ENCODE assay signal across 11 mouse cellular contexts in genomic region chr3:136802595-136802994, GRCm38 (mm10).
DNase-seq lines count a peak whose midpoint lies in the region; ATAC-seq lines count a peak whose summit lies in the region.
"Had no signal": no experiment of that assay in that cellular context is flagged by ENCODE, and none has a peak within 500 bp of the region (broad histone marks: within the 10 kb centered on the region; RNA-seq: fewer than 3 reads in every experiment).

No protein-coding gene starts in this region.

- peak; percentile 17; the same call in 1 of the 2 replicates for ATAC-seq in midbrain, embryonic 16.5 days
- ATAC-seq: Patski had no signal

- no peak overlapping the region for H3K4me2 ChIP-seq in midbrain, embryonic 16.5 days (ENCODE audit: low read length)
- H3K4me2 ChIP-seq: limb, embryonic 13.5 days had no signal

- H3K36me3 ChIP-seq in midbrain, embryonic 16.5 days (ENCODE audit: control insufficient read depth, insufficient read depth, low read length) = no peaks in the 10 kb centered on the region
- peaks cover 5% of the 10 kb centered on the region; the same call in 1 of the 2 replicates for H3K36me3 ChIP-seq in midbrain, embryonic 10.5 days

- 83% methylated on average over 4 of the region's 4 CpGs for WGBS in midbrain, embryonic 16.5 days
- 90% methylated on average over 4 of the region's 4 CpGs for WGBS in midbrain, embryonic 10.5 days

- no peak overlapping the region for H3K9ac ChIP-seq in midbrain, embryonic 16.5 days (ENCODE audit: low read depth, low read length)
- H3K9ac ChIP-seq: limb, embryonic 13.5 days had no signal

- intact Hi-C loops in gastrocnemius, postnatal 14 days (cut with DNase I; ENCODE audit: low total_unique reads) = no loop called here
- intact Hi-C loops in left cerebral cortex, postnatal 10 days (cut with DNase I) = no loop called here

- H3K27me3 ChIP-seq in midbrain, embryonic 16.5 days (ENCODE audit: control insufficient read depth, insufficient read depth, low read depth, low read length) = no peaks in the 10 kb centered on the region
- no peaks in the 10 kb centered on the region for H3K27me3 ChIP-seq in midbrain, embryonic 10.5 days (ENCODE audit: low read depth, poor library complexity, severe bottlenecking)
- H3K27me3 ChIP-seq: limb, embryonic 13.5 days; Patski had no signal

- no peak overlapping the region for H3K4me3 ChIP-seq in midbrain, embryonic 16.5 days (ENCODE audit: low read depth, low read length)
- no peak overlapping the region for H3K4me3 ChIP-seq in midbrain, embryonic 10.5 days
- H3K4me3 ChIP-seq: limb, embryonic 13.5 days had no signal

- no peaks in the 10 kb centered on the region; the same call in 1 of the 2 replicates for H3K9me3 ChIP-seq in midbrain, embryonic 16.5 days (replicated peaks; ENCODE audit: control insufficient read depth, low read length, poor library complexity, severe bottlenecking)
- no peaks in the 10 kb centered on the region for H3K9me3 ChIP-seq in midbrain, embryonic 10.5 days (replicated peaks)
- H3K9me3 ChIP-seq: limb, embryonic 13.5 days had no signal

- peak; percentile 16 for DNase-seq in embryo, embryonic 10.5 days (ENCODE audit: low spot score)
- DNase-seq in embryo, embryonic 10 days (ENCODE audit: low spot score) = no peak
- no peak for DNase-seq in midbrain, embryonic 10.5 days (ENCODE audit: low spot score)
- DNase-seq in gastrocnemius, postnatal 14 days = peak; percentile 73
- no peak for DNase-seq in thymus, postnatal 25 days
- no peak for DNase-seq in thymus, postnatal 0 days (ENCODE audit: low spot score)
- DNase-seq in left cerebral cortex, postnatal 10 days (ENCODE audit: extremely low spot score in 1 of 2, low spot score in 2 of 2) = no peak
- DNase-seq: lung, postnatal 14 days had no signal

- H3K27ac ChIP-seq in midbrain, embryonic 16.5 days (ENCODE audit: low read length) = no peak overlapping the region
- no peak overlapping the region for H3K27ac ChIP-seq in midbrain, embryonic 10.5 days (replicated peaks)
- H3K27ac ChIP-seq: limb, embryonic 13.5 days had no signal

- H3K4me1 ChIP-seq in midbrain, embryonic 16.5 days (ENCODE audit: control insufficient read depth, insufficient read depth, low read length) = no peaks in the 10 kb centered on the region
- no peaks in the 10 kb centered on the region for H3K4me1 ChIP-seq in midbrain, embryonic 10.5 days
- H3K4me1 ChIP-seq: limb, embryonic 13.5 days had no signal

Comparison
In these comparisons a context has a peak if more than half of its experiments do, and no peak if none do; other contexts are left out.
1. DNase-seq: peak in embryo, embryonic 10.5 days (single experiment) and gastrocnemius, postnatal 14 days (single experiment); none in embryo, embryonic 10 days (single experiment), midbrain, embryonic 10.5 days (single experiment), thymus, postnatal 25 days (single experiment), thymus, postnatal 0 days (single experiment) and left cerebral cortex, postnatal 10 days (0 of 2).